Mouse (Mus musculus) spleen, adult 12 weeks (tissue): ENCODE measurements around the gene Zfp661.
A peak's percentile ranks its signal among the peaks of the same experiment; 100 is the strongest.
"Not testable (repeated sequence)": the region's sequence is repeated elsewhere in the genome, so short reads cannot be mapped to it uniquely, and the experiment has no call there.

Source experiments
- DNase-seq: peaks from one replicate; pipeline ENCODE4 v3.0.0; 2022; ENCODE audit warnings: low spot score

Gene Zfp661

DNA sequence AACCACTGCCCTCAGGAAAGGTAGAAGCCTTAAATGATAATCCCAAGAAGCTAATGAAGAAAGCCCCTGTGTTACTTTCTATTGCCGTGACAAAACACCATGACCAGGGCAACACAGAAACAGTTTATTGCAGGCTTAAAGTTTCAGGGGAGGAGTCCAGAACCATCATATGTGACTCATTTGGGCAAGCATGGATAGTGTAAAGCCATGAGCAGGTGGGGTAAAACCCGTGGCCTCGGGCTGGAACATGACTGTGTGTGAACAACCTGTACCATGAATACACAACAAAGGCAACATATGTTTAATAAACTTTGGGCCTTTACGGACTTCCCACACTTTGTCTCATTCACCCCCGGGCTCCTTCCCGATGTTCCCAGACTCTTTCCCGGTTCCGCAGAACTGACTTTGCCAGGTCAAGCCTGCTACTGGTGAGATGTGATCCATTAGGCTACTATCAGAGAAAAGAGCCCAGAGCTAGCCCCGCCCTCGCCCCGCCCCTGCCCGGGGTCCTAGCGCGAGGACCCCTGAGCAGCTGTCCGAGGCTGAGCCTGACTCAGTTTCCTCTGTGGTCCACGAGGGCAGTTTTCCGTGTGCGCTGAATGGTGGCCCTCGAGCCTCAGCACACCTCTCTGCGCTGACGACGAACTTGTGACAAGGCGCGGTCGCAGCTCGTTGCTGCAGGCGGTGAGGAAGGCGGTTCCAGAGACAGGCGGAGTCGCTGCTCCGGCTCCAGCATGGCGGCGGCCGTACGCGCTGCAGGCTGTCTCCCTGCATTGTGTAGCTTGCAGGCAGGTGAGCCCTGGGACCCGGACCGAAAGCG lies at the start of gene Zfp661, which contains the start of gene Mrps5:
Gene Zfp661 (minus strand): TSS at position 401 of the 820 bp plus-strand sequence.
Gene Mrps5 (plus strand): TSS at position 529 of the 820 bp plus-strand sequence.
- peak; percentile 82 for DNase-seq

DNA sequence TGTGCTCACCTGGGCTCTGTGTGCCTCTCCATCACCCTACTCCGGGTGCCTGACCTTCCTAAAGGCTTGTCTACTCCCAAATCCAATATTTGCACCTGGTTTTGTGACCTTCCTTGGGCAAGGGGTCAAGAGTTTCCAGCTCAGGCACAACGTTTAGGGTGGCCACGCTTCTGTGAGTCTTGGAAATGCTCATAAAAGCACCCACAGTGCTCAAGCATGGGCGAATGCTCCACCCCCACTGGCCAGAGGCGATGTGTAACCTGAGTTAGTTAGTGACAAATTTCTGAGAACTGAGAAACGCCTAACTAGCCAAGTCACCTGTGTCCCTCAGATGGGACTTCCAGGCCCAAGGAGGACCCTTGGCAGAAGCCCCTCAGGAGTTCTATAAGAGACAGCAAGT lies 48.7 kb upstream of the Zfp661 start:
- DNase-seq, result no peak

GRCm38 (mm10) chr2:127632601-127633000 lies 45.7 kb upstream of the Zfp661 start:
- DNase-seq, result no peak

DNA sequence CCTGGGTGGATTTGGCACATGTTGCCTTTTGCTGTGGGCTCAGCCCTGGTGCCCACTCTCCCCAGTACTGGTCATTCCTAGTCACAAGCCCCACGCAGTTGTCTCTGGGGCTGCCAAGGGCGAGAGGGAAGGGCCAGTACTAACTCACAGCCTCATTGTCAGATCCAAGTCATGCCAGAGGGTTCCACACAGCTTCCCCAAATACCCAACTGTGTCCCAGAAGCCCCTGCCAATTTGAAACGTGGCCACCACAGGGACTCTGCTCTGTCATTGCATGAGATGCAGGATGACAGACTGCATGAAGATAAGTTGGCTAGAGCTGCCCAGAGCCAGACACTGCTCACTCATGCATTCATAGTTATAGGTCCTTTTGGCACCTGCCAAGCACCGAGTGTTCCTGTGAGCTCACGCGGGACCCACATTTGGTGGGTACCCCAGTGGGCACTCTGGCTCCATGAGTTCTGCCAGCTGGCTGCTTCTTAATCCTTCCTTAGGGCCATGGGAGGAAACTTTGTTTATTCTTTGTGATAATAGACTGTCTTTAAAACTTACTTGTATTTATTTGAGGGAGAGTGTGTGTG lies 41.2 kb upstream of the Zfp661 start:
- DNase-seq, result no peak

GRCm38 (mm10) chr2:127627354-127627753 lies 40.5 kb upstream of the Zfp661 start:
- no peak for DNase-seq

DNA sequence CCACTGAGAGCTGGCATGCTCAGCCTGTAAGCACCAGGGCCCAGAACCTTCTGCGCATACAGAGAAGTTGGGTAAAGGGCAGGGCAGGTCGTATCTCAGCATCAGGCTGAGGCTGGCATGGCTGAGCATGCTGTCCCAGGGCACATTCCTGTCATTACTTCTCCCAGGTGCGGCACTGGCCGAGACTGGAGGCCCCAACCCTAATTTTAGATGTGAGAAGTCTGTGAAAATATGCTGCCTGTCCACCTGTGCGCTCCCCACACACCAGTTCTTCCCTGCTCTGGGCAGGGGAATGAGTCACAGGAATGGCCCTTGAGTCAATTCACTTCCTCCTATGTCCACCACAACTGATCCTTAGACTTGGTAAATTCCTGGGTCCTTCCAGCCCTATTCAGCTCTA lies 38.8 kb upstream of the Zfp661 start:
- no peak for DNase-seq

GRCm38 (mm10) chr2:127624786-127625185 lies 37.9 kb upstream of the Zfp661 start:
- DNase-seq, result no peak

DNA sequence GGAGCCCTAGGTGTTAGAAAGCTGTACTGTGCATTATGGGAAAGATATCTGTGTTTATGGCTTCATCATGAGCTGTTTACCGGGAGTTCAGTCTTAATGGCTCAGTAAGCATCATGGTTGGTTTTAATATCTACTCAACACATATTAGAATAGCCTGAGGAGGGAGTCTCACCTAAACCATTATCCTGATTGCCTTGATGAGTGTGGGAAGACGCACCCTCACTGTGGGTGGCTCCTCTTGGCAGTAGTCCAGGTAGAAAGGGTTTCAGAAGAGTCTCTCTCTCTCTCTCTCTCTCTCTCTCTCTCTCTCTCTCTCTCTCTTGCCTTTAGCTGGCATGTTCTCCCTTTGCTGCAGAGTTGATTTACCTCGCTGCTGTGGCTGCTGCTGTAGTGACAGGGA lies 35.2 kb upstream of the Zfp661 start:
- DNase-seq, result no peak

DNA sequence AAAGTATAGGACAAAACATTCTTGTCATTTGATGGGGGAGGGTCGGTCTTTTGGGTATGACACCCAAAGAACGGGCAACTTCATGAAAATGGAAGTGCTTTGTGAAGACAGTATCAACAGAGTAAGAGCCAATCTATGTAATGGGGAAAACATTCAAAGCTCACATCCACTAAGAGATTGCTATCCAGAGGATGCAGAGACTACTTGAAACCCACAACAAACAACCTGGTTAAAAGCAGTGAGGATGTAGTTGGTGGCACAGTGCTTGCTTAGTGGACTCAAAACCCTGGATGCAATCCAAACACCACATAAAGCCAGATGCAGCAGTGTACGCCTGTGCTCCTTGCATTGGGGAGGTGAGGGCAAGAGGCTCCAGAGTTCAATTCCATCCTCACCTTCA lies 32.4 kb upstream of the Zfp661 start:
- no peak for DNase-seq

GRCm38 (mm10) chr2:127612288-127612687 lies 25.4 kb upstream of the Zfp661 start:
- DNase-seq, result no peak

DNA sequence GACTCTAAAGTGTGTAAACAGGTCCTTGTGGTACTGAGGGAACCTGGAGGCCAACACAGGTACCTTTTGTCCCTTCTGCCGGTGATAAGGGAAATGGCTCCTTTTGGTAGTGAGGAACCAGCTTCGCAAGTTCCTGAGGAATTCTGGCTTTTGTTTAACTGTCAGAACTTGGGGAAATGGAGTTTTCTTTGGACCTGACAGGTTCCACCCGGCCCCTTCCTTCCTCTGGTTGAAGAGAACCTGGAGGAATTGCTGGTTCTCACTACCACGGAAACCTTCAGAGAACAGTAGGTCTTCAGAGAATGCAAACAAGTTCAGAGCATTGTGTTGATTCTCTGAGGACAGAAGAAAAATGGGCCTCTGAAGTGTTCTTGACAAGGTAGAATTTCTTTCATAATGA lies 24.5 kb upstream of the Zfp661 start:
- no peak for DNase-seq

- DNase-seq, result no peak
Observed at GRCm38 (mm10) chr2:127608986-127609385, 22.1 kb upstream of the Zfp661 start.

DNA sequence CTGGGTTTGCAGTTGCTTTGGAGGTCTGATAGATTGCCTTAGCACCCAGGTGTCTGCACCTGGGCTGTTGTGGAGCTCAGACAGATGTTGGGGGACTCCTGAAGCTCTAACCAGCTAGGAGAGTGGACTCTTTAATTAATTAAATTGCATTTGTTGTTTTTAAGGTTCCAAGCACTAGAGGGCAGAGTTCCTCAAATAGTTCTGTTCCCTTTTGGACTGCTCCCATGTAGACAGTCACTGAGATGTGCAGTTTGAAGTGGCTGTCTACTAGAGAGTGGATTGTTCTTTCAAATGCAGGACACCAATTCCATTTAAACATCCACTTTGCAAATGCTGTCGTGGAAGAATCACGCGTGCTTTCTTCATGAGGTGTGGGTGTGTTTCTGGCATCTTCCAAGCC lies 21.3 kb upstream of the Zfp661 start:
- DNase-seq, result no peak

DNA sequence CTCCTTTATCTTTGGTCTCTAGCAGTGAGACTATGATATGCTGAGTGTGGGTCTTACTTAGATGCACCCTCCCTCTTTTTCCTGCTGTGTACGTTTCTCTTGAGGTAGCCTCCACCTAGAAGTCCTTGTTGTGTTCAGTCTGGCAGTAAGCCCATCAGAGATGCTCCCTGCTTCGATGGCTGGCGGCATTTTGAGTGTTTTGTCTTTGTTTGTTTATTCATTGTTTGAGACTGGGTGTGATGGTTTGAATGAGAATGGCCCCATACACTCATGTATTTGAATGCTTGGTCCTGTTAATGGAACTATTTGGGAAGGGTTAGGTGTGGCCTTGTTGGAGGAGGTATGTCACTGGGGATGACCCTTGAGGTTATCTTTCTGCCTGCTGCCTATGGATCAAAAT lies 18.3 kb upstream of the Zfp661 start:
- no peak for DNase-seq

- DNase-seq, result not testable (repeated sequence)
Observed at GRCm38 (mm10) chr2:127603383-127603782, 16.5 kb upstream of the Zfp661 start.

DNA sequence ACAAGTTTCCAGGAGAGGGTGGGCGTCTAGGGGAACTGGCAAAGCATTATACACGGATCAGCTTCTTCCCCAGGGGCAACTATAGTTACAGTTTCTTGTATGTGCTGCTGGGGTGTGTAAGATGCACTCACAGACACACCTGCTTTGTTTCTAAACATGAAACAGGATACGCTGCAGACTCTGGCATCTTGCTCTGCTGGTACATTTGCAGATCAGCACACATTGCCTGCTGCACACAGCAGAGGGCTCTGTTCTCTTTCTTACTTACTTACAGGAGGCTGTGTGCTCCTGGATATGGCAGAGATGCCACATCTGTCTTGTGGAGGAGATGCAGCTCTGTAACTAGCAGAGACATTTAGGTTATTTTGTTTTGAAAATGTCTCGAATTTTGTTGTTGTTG lies 3.9 kb upstream of the Zfp661 start:
- DNase-seq, result no peak

GRCm38 (mm10) chr2:127590204-127590603 lies 3.3 kb upstream of the Zfp661 start:
- no peak for DNase-seq

GRCm38 (mm10) chr2:127588897-127589296 lies 2.0 kb upstream of the Zfp661 start:
- DNase-seq, result no peak

- DNase-seq, result no peak
Observed at GRCm38 (mm10) chr2:127587514-127587844, 585 bp upstream of the Zfp661 start.

DNA sequence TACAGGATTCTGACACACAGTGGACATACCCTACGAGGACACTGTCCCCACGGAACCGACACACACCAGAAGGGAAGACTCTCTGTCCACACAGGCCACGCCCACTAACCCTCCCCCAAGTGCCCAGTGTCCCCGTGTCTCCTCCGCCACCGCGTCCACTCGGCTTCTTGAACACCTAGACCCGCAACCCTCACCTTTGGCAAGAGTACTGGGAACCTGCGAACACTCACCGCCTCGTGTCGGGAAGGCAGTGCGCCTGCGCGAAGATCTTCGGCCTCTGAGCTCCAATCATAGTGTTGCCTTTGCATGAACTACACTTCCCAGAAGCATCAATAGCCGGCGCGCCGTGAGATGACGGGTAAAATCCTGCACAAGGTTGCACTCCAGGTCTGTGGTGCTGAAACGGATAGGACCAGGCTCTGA lies 2.4 kb downstream of the Zfp661 start:
- DNase-seq, result peak; percentile 78

GRCm38 (mm10) chr2:127573322-127573721 lies 13.6 kb downstream of the Zfp661 start:
- no peak for DNase-seq

DNA sequence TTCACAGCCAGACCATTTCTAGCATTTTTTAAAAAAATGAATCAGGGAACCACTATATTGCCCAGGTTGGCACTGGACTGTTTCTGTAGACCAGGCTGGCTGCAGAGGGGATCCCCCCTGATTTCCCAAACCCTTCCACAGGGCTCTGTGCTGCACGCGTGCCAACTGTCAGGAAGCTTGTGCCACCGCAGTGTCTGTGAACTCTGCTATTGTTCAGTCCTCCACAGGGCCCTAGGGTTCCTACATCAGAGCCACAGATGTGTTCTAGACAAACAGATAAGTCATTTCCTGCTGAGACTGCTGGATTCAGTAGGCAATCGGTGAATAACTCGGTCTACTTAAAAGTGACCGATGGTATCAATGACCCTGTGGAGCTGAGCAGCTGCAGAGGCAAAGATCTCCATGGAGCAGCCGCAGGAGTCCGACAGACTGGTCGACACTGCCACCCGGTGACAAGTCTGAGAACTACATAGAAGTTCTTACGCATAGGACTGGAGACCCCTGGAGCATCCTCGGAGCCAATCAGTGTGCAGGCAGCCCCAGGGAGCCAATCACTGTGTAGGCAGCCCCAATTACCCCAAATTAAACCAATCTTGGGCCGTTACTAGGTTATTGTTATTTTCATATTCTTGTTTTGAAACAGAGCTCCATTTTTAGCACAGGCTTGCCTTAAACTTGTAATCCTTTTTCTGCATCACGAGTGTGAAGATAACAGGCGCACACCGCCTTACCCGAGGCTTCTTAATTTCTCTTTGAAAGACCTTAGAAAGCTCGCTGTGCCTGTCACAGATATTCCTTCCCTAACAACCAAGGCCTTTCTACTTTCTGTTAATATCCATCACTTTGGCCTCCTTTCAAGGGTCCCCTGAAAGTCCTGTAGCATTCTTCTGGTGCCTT lies 27.6 kb downstream of the Zfp661 start:
- peak; percentile 9 for DNase-seq

- DNase-seq, result no peak
Observed at GRCm38 (mm10) chr2:127551078-127551477, 35.8 kb downstream of the Zfp661 start.
